Mouse (Mus musculus) gastrocnemius, postnatal 4 days (tissue): ENCODE measurements around the gene Vmn1r168. TPM values are rescaled to one million over a fixed set of nuclear protein-coding genes. Genes with fewer than 3 reads are reported as not detected.
"Not testable (repeated sequence)": the region's sequence is repeated elsewhere in the genome, so short reads cannot be mapped to it uniquely, and the experiment has no call there.

ENCODE experiments used
- DNase-seq, 2 experiments: peaks; one replicate each; pipeline ENCODE4 v3.0.0; 2021 to 2022; ENCODE audit warnings: low spot score in 2 of 2, mixed read lengths in 2 of 2
- long read RNA-seq, 2 experiments: library from polyadenylated mRNA; stranded (forward); transcript quantifications; one replicate each; pipeline ENCODE4 v2.0.0; 2021
- total RNA-seq, 2 experiments: library from RNA; stranded (reverse); gene quantifications; 2 replicates each; pipeline ENCODE4 v1.2.3; 2021

The Vmn1r168 gene
- not detected for total RNA-seq
- long read RNA-seq, experiment 1 = 0 reads
- long read RNA-seq, experiment 2 = 0 reads

GRCm38 (mm10) chr7:23539432-23539831 is at the start of gene Vmn1r168:
TSS of gene Vmn1r168 (plus strand) at chr7:23539732.
- DNase-seq = not testable (repeated sequence)

GRCm38 (mm10) chr7:23507106-23507505 is 32.4 kb upstream of the Vmn1r168 start, which contains the start of gene Vmn1r167:
TSS of gene Vmn1r167 (minus strand) at chr7:23507206.
- DNase-seq = not testable (repeated sequence)

GRCm38 (mm10) chr7:23575226-23575625 is 35.7 kb downstream of the Vmn1r168 start, which contains the start of gene Vmn1r169:
TSS of gene Vmn1r169 (plus strand) at chr7:23575526.
- not testable (repeated sequence) for DNase-seq

Other genes with a start within 250 kb of the Vmn1r168 start
- gene Nlrp4e, start 238.5 kb upstream of the Vmn1r168 start, total RNA-seq = not detected
- under 1 TPM; 0.16 to 0.22 TPM for gene Nlrp5, start 153.8 kb upstream of the Vmn1r168 start, total RNA-seq
- not detected for gene Vmn1r167, start 32.5 kb upstream of the Vmn1r168 start, total RNA-seq
- gene Vmn1r169, start 35.8 kb downstream of the Vmn1r168 start, total RNA-seq = not detected
- gene Vmn1r170, start 66.4 kb downstream of the Vmn1r168 start, total RNA-seq = not detected
- gene Vmn1r171, start 91.0 kb downstream of the Vmn1r168 start, total RNA-seq = not detected
- gene Vmn1r172, start 118.6 kb downstream of the Vmn1r168 start, total RNA-seq = not detected
- gene Vmn1r173, start 161.0 kb downstream of the Vmn1r168 start, total RNA-seq = not detected
- gene Vmn1r174, start 212.5 kb downstream of the Vmn1r168 start, total RNA-seq = not detected